Mouse (Mus musculus) forebrain, embryonic 14.5 days (tissue): ENCODE results near the gene Gm26620. TPM values are rescaled to one million over a fixed set of nuclear protein-coding genes. Genes with fewer than 3 reads are reported as not detected.
A peak's percentile ranks its signal among the peaks of the same experiment; 100 is the strongest.

ENCODE experiments used
- ATAC-seq: fragments of 200-750 bp; cut with Nextera tagmentation; 2 replicates; pipeline ENCODE4 v1.8.0; 2017; ENCODE audit warnings: mild to moderate bottlenecking, moderate library complexity
- DNase-seq: peaks from one replicate; pipeline ENCODE4 v3.0.0-alpha.2; 2015; ENCODE audit warnings: low spot score
- H3K27ac ChIP-seq: fragments of 300-500 bp; sonication (generic); 2 replicates; pipeline ENCODE4 v1.5.1; 2014; ENCODE audit warnings: low read depth, mild to moderate bottlenecking, control low read depth, low read length, moderate library complexity
- H3K27me3 ChIP-seq: fragments of 300-500 bp; sonication (generic); replicated peaks from 2 replicates; pipeline ENCODE4 v1.6.1; 2014; ENCODE audit warnings: low read length, control low read depth, mixed read lengths; ENCODE audit not compliant: control insufficient read depth, insufficient read depth
- H3K36me3 ChIP-seq: fragments of 300-500 bp; sonication (generic); 2 replicates; pipeline ENCODE4 v1.6.1; 2014; ENCODE audit warnings: low read length, control low read depth; ENCODE audit not compliant: control insufficient read depth, insufficient read depth
- H3K4me1 ChIP-seq: fragments of 300-500 bp; sonication (generic); 2 replicates; pipeline ENCODE4 v1.6.1; 2014; ENCODE audit warnings: antibody characterized with exemption, low read length, control low read depth; ENCODE audit not compliant: control insufficient read depth, insufficient read depth
- H3K4me2 ChIP-seq: fragments of 300-500 bp; sonication (generic); 2 replicates; pipeline ENCODE4 v1.6.1; 2014; ENCODE audit warnings: mild to moderate bottlenecking, control low read depth, low read length
- H3K4me3 ChIP-seq: fragments of 300-500 bp; sonication (generic); 2 replicates; pipeline ENCODE4 v1.5.1; 2014; ENCODE audit warnings: low read depth, low read length, control low read depth
- H3K9ac ChIP-seq: fragments of 300-500 bp; sonication (generic); 2 replicates; pipeline ENCODE4 v1.6.1; 2014; ENCODE audit warnings: mild to moderate bottlenecking, low read length, control low read depth, moderate library complexity
- H3K9me3 ChIP-seq: fragments of 300-500 bp; sonication (generic); replicated peaks from 2 replicates; pipeline ENCODE4 v1.6.1; 2016; ENCODE audit warnings: low read length, control low read depth, mixed read lengths; ENCODE audit not compliant: control insufficient read depth
- WGBS: fragments of 180-500 bp; shearing (Covaris S2); extraction: QIAGEN DNeasy Blood & Tissue Kit; methylation state at CpG from one replicate; pipeline ENCODE4 v1.1.7; 2014; 5-methylcytosine and 5-hydroxymethylcytosine counted together
- polyA plus RNA-seq: library from polyadenylated mRNA; unstranded; fragments of >200 nt; fragmentation: Nextera tagmentation; extraction: Ambion mirVana; gene quantifications from 2 replicates; pipeline ENCODE4 v1.2.1, GENCODE M21; 2014

Gene Gm26620
- polyA plus RNA-seq, 1 experiment from 2014 or later: 0.29 TPM

DNA sequence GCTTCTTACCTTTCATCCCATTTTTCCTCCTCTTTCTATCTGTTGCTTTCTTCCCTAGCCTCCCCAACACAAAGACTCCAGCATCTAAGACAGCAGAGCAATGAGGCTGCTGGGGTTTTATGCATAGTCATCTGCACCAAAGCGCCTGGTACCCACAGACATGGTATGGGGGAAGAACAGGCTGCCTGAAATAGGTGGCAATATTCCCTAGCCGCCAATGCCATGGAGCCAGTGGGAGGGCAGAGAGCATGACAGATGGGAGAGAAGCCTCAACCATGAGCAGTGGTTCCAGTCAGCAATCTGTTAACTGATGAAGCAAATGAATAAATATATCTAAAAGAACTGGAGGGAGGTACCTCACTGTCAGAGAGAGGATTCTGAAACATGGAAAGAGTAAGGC is 27.5 kb upstream of the Gm26620 start:
- H3K36me3 ChIP-seq: 0 out of 2 replicates have a peak, but pooled peaks cover 2% of the 10 kb centered on the region
- no peaks in the 10 kb centered on the region for H3K4me1 ChIP-seq
- H3K4me3 ChIP-seq: no peak overlapping the region
- 75% methylated on average over 2 of the region's 2 CpGs for WGBS
- no peak overlapping the region for H3K9ac ChIP-seq
- no peak for DNase-seq
- H3K27me3 ChIP-seq: no peaks in the 10 kb centered on the region
- H3K9me3 ChIP-seq: no peaks in the 10 kb centered on the region
- H3K4me2 ChIP-seq: no peak overlapping the region
- H3K27ac ChIP-seq: no peak overlapping the region
- ATAC-seq: no peak

- DNase-seq: no peak
- Histone ChIP-seq H3K36me3 (no peaks in the 10 kb centered on the region), H3K4me3 (no peak overlapping the region), H3K9me3 (no peaks in the 10 kb centered on the region), H3K27me3 (no peaks in the 10 kb centered on the region), H3K27ac (no peak overlapping the region), H3K4me2 (no peak overlapping the region), H3K9ac (no peak overlapping the region), H3K4me1 (no peaks in the 10 kb centered on the region)
- 65% methylated on average over 2 of the region's 2 CpGs for WGBS
- ATAC-seq: no peak
Measured at GRCm38 (mm10) chr1:170858872-170859271, 26.0 kb upstream of the Gm26620 start.

- Histone ChIP-seq H3K4me3 (no peak overlapping the region), H3K9me3 (no peaks in the 10 kb centered on the region), H3K27me3 (no peaks in the 10 kb centered on the region), H3K9ac (no peak overlapping the region), H3K27ac (no peak overlapping the region), H3K36me3 (no peaks in the 10 kb centered on the region), H3K4me1 (peaks cover 2% of the 10 kb centered on the region), H3K4me2 (no peak overlapping the region)
- WGBS: 83% methylated on average over 13 of the region's 13 CpGs
- DNase-seq (no peak), ATAC-seq (no peak)
Measured at GRCm38 (mm10) chr1:170861671-170862434, 23.0 kb upstream of the Gm26620 start.

DNA sequence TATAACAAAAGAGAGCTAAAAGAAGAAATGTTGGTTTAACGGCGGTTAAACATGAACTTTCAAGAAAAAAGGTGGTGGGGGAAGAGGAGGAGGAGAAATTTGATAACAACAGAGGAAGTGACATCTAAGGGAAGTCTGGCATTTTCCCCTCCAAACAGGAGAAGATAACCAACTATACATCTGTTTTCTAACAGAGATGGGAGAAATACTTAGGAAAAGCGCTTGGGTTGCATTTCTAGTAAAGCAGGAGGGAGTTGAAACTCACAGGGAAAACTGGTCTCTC is 22.5 kb upstream of the Gm26620 start:
- H3K9ac ChIP-seq: no peak overlapping the region
- peaks cover 3% of the 10 kb centered on the region for H3K4me1 ChIP-seq
- H3K4me3 ChIP-seq: no peak overlapping the region
- H3K4me2 ChIP-seq: no peak overlapping the region
- H3K9me3 ChIP-seq: no peaks in the 10 kb centered on the region
- H3K27me3 ChIP-seq: no peaks in the 10 kb centered on the region
- 73% methylated on average over 3 of the region's 3 CpGs for WGBS
- DNase-seq (no peak), ATAC-seq (no peak)
- H3K27ac ChIP-seq: no peak overlapping the region
- H3K36me3 ChIP-seq: no peaks in the 10 kb centered on the region

DNA sequence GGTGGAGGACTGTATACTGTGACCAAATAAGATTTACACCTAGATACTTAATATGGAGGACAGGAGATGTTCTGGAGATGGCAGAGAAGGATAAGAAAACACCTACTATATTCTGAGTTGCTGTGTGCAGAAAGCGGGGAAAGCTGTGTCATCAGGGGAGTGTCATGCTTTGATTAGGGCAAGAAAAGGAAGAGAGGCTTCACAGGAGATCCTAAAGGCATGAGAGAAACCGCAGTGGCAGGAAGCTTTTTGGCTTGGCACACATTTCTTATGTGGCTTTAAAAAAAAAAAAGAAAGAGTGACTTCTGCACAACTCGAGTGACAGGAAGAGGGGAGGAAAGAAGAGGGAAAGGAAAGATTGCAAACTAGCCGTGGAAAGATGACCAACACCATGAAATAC is 21.8 kb upstream of the Gm26620 start:
- Histone ChIP-seq H3K9ac (no peak overlapping the region), H3K4me1 (peaks cover 3% of the 10 kb centered on the region), H3K27me3 (no peaks in the 10 kb centered on the region), H3K9me3 (no peaks in the 10 kb centered on the region), H3K4me3 (no peak overlapping the region), H3K36me3 (no peaks in the 10 kb centered on the region), H3K27ac (no peak overlapping the region), H3K4me2 (no peak overlapping the region)
- DNase-seq (no peak), ATAC-seq (no peak)
- 76% methylated on average over 4 of the region's 4 CpGs for WGBS

DNA sequence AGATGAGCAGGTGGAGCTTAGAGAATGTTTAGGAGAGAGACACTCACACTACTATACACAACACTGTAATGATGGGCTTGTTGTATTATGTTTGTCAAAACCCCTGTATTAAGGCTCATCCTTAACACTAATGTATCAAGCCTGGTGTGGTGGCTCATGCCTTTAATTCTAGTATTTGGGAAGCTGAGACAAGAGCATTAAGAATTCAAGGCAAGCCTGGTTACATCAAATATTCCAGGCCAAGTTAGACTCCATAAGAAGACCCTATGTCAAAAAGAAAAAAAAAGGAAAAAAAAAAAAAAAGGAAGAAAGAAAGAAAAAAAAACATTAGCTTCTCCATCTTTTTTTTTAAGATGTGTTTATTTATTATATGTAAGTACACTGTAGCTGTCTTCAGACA is 20.6 kb upstream of the Gm26620 start:
- Histone ChIP-seq H3K4me1 (peaks cover 3% of the 10 kb centered on the region), H3K27ac (no peak overlapping the region), H3K4me3 (no peak overlapping the region), H3K36me3 (no peaks in the 10 kb centered on the region), H3K9ac (no peak overlapping the region), H3K4me2 (no peak overlapping the region), H3K27me3 (no peaks in the 10 kb centered on the region), H3K9me3 (no peaks in the 10 kb centered on the region)
- no peak for DNase-seq
- ATAC-seq: no peak

GRCm38 (mm10) chr1:170864754-170865153 is 20.1 kb upstream of the Gm26620 start:
- Histone ChIP-seq H3K4me2 (no peak overlapping the region), H3K9me3 (no peaks in the 10 kb centered on the region), H3K27me3 (no peaks in the 10 kb centered on the region), H3K4me3 (no peak overlapping the region), H3K4me1 (peaks cover 3% of the 10 kb centered on the region), H3K27ac (no peak overlapping the region), H3K9ac (no peak overlapping the region), H3K36me3 (no peaks in the 10 kb centered on the region)
- 83% methylated on average over 3 of the region's 3 CpGs for WGBS
- no peak for ATAC-seq
- DNase-seq: no peak

DNA sequence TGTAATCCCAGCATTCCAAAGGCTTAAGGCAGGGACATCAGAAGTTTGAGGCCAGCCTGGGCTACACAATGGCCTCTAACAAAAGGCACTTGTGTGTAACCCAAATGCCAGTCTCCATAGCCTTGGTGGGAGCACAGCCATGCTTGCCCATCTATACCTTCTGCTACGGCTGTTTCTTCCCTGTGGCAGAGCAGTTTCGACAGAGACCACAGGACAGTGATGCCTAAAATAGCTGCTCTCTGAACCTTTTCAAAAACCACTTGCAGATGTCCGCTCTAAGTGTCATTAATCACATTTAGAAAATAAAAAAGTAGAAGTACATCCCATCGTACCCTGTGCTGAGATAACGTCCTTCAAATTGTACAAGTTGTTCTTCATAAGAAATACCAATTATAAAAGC is 19.5 kb upstream of the Gm26620 start:
- H3K27ac ChIP-seq: no peak overlapping the region
- WGBS: 93% methylated on average over 5 of the region's 5 CpGs
- H3K27me3 ChIP-seq: no peaks in the 10 kb centered on the region
- H3K4me3 ChIP-seq: no peak overlapping the region
- H3K9ac ChIP-seq: no peak overlapping the region
- H3K4me1 ChIP-seq: peaks cover 3% of the 10 kb centered on the region
- H3K36me3 ChIP-seq: no peaks in the 10 kb centered on the region
- DNase-seq: no peak
- no peaks in the 10 kb centered on the region for H3K9me3 ChIP-seq
- ATAC-seq: no peak
- no peak overlapping the region for H3K4me2 ChIP-seq

GRCm38 (mm10) chr1:170866992-170867690 is 17.7 kb upstream of the Gm26620 start:
- WGBS: 3% methylated on average over 30 of the region's 30 CpGs
- H3K4me1 ChIP-seq: peaks cover 3% of the 10 kb centered on the region
- DNase-seq: peak; percentile 37
- H3K27ac ChIP-seq: no peak overlapping the region; the same call in 1 of the 2 replicates
- peak; percentile 11 for ATAC-seq
- peak overlapping the region; percentile 86 for H3K4me3 ChIP-seq
- H3K9me3 ChIP-seq: no peaks in the 10 kb centered on the region
- H3K9ac ChIP-seq: peak overlapping the region; percentile 87
- peaks cover 7% of the 10 kb centered on the region; the same call in 1 of the 2 replicates for H3K36me3 ChIP-seq
- H3K27me3 ChIP-seq: no peaks in the 10 kb centered on the region
- H3K4me2 ChIP-seq: peak overlapping the region; percentile 72
